In the genomic region with DNA sequence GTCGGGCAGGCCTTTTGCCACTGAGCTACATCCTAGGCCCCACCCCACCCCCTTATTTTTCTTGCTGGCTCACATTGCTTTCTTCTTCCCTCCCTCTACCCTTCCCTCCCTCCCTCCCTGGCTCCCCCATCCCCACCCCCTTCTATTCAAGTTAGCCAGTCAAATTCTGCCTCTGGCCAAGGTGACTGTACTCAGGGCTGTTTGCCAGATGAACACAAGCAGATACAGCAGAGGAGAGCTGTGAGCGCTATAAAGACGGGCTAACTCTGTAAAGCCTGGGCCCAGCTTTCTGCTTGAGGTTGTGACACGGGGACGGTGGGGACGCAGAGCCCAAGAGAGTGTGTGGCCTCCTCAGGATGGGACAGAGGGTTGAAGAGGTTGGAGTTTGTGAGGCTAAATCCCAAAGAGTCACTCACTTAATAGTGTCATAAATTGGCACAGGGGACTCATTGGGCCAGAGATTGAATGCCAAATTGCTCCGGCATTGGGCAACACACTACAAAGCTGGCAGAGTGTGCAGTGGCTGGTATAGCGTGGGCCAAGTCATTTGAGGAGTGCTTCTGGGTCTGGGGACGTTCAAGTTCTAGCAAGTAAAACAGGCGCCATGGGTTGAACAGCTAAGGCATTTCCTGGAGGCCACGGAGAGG, we compare ENCODE assay signal across 9 mouse cellular contexts.
A peak's percentile ranks its signal among the peaks of the same experiment; 100 is the strongest.
DNase-seq lines count a peak whose midpoint lies in the region; ATAC-seq lines count a peak whose summit lies in the region.
"Had no signal": no experiment of that assay in that cellular context is flagged by ENCODE, and none has a peak within 500 bp of the region (broad histone marks: within the 10 kb centered on the region; RNA-seq: fewer than 3 reads in every experiment).

No protein-coding gene starts in this region.

- peaks cover 26% of the 10 kb centered on the region for H3K4me1 ChIP-seq in forebrain, embryonic 12.5 days
- peaks cover 40% of the 10 kb centered on the region for H3K4me1 ChIP-seq in limb, embryonic 10.5 days

- no peak for ATAC-seq in forebrain, embryonic 12.5 days (ENCODE audit: low FRiP score)
- ATAC-seq in megakaryocyte progenitor cell, adult 5-6 weeks (replicated peaks; ENCODE audit: poor library complexity), result no peak
- ATAC-seq: midbrain, embryonic 15.5 days had no signal

- no peaks in the 10 kb centered on the region for H3K36me3 ChIP-seq in forebrain, embryonic 12.5 days (replicated peaks)
- H3K36me3 ChIP-seq in limb, embryonic 10.5 days, result no peaks in the 10 kb centered on the region
- H3K36me3 ChIP-seq: midbrain, embryonic 15.5 days had no signal

- no peak overlapping the region for H3K4me2 ChIP-seq in forebrain, embryonic 12.5 days
- H3K4me2 ChIP-seq: midbrain, embryonic 15.5 days had no signal

- H3K27ac ChIP-seq in forebrain, embryonic 12.5 days, result peak overlapping the region; percentile 43
- H3K27ac ChIP-seq in limb, embryonic 10.5 days, result peak overlapping the region; percentile 59
- H3K27ac ChIP-seq: midbrain, embryonic 15.5 days had no signal

- 63% methylated on average over 11 of the region's 11 CpGs for WGBS in forebrain, embryonic 12.5 days
- WGBS in limb, embryonic 10.5 days, result 70% methylated on average over 11 of the region's 11 CpGs

- peak; percentile 88 for DNase-seq in 3134 (ENCODE audit: extremely low read depth, insufficient read length, low spot score)
- DNase-seq in 3T3-L1 (ENCODE audit: low read depth, low spot score), result peak; percentile 87
- no peak for DNase-seq in limb, embryonic 10.5 days (ENCODE audit: low spot score)
- no peak for DNase-seq in left cerebral cortex, adult 11 months (ENCODE audit: low spot score)
- DNase-seq in spleen, postnatal 14 days (ENCODE audit: low spot score in 2 of 2), result no peak
- no peak for DNase-seq in layer of hippocampus, adult 18-20 months (ENCODE audit: low spot score in 2 of 2)

- no peaks in the 10 kb centered on the region for H3K27me3 ChIP-seq in forebrain, embryonic 12.5 days
- peaks cover 5% of the 10 kb centered on the region; the same call in 1 of the 2 replicates for H3K27me3 ChIP-seq in limb, embryonic 10.5 days (ENCODE audit: low read depth, poor library complexity, severe bottlenecking)

- H3K9me3 ChIP-seq in forebrain, embryonic 12.5 days, result 0 out of 2 replicates have a peak, but pooled peaks cover 3% of the 10 kb centered on the region
- H3K9me3 ChIP-seq in limb, embryonic 10.5 days (replicated peaks), result no peaks in the 10 kb centered on the region
- H3K9me3 ChIP-seq: midbrain, embryonic 15.5 days had no signal

- H3K4me3 ChIP-seq in forebrain, embryonic 12.5 days (replicated peaks), result no peak overlapping the region
- H3K4me3 ChIP-seq in limb, embryonic 10.5 days, result no peak overlapping the region
- H3K4me3 ChIP-seq: midbrain, embryonic 15.5 days had no signal

- no peak overlapping the region for H3K9ac ChIP-seq in forebrain, embryonic 12.5 days
- H3K9ac ChIP-seq: midbrain, embryonic 15.5 days had no signal

Comparison
In these comparisons a context has a peak if more than half of its experiments do, and no peak if none do; other contexts are left out.
1. DNase-seq: peak in 3134 (single experiment) and 3T3-L1 (single experiment); none in limb, embryonic 10.5 days (single experiment), left cerebral cortex, adult 11 months (single experiment), spleen, postnatal 14 days (0 of 2) and layer of hippocampus, adult 18-20 months (0 of 2).